Mouse (Mus musculus): ENCODE measurements around the gene Rbp1. TPM values are rescaled to one million over a fixed set of nuclear protein-coding genes. Genes with fewer than 3 reads are reported as not detected.

Rbp1 gene
- polyA plus RNA-seq, 1 experiment = 14.6 TPM

- no peak overlapping the region for H3K9ac ChIP-seq (ENCODE audit: low read depth, poor library complexity, severe bottlenecking)
- no peak for TF ChIP-seq EP300 (IDR thresholded peaks at IDR 0.05; ENCODE audit: insufficient read depth, low read depth, low read length)
- no peak overlapping the region for H3K4me3 ChIP-seq (ENCODE audit: low read depth, low read length)
- H3K4me1 ChIP-seq (ENCODE audit: control insufficient read depth, insufficient read depth, low read length) = no peaks in the 10 kb centered on the region
- no peaks in the 10 kb centered on the region for H3K36me3 ChIP-seq (ENCODE audit: control insufficient read depth, insufficient read depth, low read length, poor library complexity, severe bottlenecking)
- no peak overlapping the region for H3K27ac ChIP-seq (ENCODE audit: insufficient read depth, low read length)
- no peaks in the 10 kb centered on the region for H3K27me3 ChIP-seq (ENCODE audit: control insufficient read depth, insufficient read depth, low read length, poor library complexity, severe bottlenecking)
- no peaks in the 10 kb centered on the region for H3K9me3 ChIP-seq (replicated peaks; ENCODE audit: control insufficient read depth, insufficient read depth, low read length, poor library complexity, severe bottlenecking)
These were observed 57.5 kb downstream of the Rbp1 start for GRCm38 (mm10) chr9:98480172-98480749.

DNA sequence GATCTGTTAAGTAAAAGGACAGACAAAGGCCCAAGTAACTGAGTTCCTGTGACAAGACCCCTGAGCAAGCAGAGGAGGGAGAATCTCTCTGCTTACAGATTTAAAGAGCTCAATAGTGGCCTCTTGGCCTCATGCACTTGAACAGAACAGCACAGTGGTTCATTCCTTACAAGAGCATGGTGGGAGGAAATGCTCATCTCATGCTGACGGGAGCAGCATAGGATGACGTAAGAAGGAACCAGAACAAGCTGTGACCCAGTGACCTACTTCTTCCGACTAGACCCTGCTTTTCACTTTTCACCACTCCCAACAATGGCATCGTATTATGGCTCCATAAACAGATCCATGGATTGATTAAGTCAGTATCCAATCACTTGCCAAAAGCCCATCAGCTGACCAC lies 59.5 kb downstream of the Rbp1 start:
- no peak overlapping the region for H3K9ac ChIP-seq (ENCODE audit: low read depth, poor library complexity, severe bottlenecking)
- TF ChIP-seq EP300 (IDR thresholded peaks at IDR 0.05; ENCODE audit: insufficient read depth, low read depth, low read length) = no peak
- TF ChIP-seq POLR2A (IDR thresholded peaks at IDR 0.05; ENCODE audit: insufficient read depth, low read length) = no peak
- TF ChIP-seq CTCF (IDR thresholded peaks at IDR 0.05; ENCODE audit: low read depth, low read length) = no peak

DNA sequence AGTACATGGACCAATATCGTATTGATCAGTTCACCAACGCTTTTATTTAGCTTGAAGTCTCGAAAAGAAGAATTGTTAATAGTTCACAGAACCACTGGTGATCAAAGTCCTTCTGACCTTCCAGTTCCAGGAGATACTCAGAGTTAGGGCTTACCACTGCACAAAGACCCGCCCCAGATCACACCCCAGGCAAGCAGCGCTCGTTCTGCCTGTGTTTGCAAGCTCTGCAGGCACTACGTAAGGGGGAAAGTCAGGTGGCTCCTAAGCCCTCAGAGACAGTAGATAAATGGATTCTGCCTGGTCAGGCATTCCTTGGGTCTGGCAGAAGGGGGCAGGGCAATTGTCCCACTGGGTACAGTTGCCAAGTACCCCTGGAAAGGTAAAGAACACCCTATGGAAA lies 62.3 kb downstream of the Rbp1 start:
- Histone ChIP-seq H3K36me3 (ENCODE audit: control insufficient read depth, insufficient read depth, low read length, poor library complexity, severe bottlenecking) (no peaks in the 10 kb centered on the region), H3K27me3 (ENCODE audit: control insufficient read depth, insufficient read depth, low read length, poor library complexity, severe bottlenecking) (no peaks in the 10 kb centered on the region), H3K9me3 (replicated peaks; ENCODE audit: control insufficient read depth, insufficient read depth, low read length, poor library complexity, severe bottlenecking) (no peaks in the 10 kb centered on the region), H3K9ac (ENCODE audit: low read depth, poor library complexity, severe bottlenecking) (no peak overlapping the region), H3K4me1 (ENCODE audit: control insufficient read depth, insufficient read depth, low read length) (no peaks in the 10 kb centered on the region), H3K27ac (ENCODE audit: insufficient read depth, low read length) (no peak overlapping the region), H3K4me3 (ENCODE audit: low read depth, low read length) (no peak overlapping the region)
- no peak for TF ChIP-seq POLR2A (IDR thresholded peaks at IDR 0.05; ENCODE audit: insufficient read depth, low read length)
- TF ChIP-seq CTCF (IDR thresholded peaks at IDR 0.05; ENCODE audit: low read depth, low read length) = no peak
- TF ChIP-seq EP300 (IDR thresholded peaks at IDR 0.05; ENCODE audit: insufficient read depth, low read depth, low read length) = no peak

More for the DNA sequence above, 59.5 kb downstream of the Rbp1 start:
- H3K27ac ChIP-seq (ENCODE audit: insufficient read depth, low read length) = no peak overlapping the region
- no peak overlapping the region for H3K4me3 ChIP-seq (ENCODE audit: low read depth, low read length)
- no peaks in the 10 kb centered on the region for H3K36me3 ChIP-seq (ENCODE audit: control insufficient read depth, insufficient read depth, low read length, poor library complexity, severe bottlenecking)
- H3K27me3 ChIP-seq (ENCODE audit: control insufficient read depth, insufficient read depth, low read length, poor library complexity, severe bottlenecking) = no peaks in the 10 kb centered on the region
- H3K9me3 ChIP-seq (replicated peaks; ENCODE audit: control insufficient read depth, insufficient read depth, low read length, poor library complexity, severe bottlenecking) = no peaks in the 10 kb centered on the region
- H3K4me1 ChIP-seq (ENCODE audit: control insufficient read depth, insufficient read depth, low read length) = no peaks in the 10 kb centered on the region

DNA sequence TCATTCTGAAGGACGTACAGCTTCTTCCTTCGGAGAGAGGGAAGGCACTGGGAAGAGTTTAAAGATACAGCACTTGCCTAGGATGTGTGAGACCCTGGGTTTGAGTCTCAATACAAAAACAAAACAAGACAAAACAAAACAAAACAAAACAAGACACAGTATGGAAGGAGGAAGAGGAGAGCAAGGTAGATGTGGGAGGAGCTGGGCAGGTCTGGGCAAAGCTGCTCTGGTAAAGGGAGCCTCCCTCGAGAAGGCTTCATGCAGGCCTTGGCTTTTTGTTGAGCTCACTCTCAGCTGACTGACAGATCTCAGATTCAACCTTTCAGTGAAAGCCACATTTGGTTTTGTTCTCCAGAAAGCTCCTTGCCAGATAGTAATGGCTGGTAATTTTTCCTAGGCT lies 63.1 kb downstream of the Rbp1 start, which contains the start of gene Rbp2:
TSS of gene Rbp2 (plus strand) at position 301 of the 400 bp plus-strand sequence.
- H3K36me3 ChIP-seq (ENCODE audit: control insufficient read depth, insufficient read depth, low read length, poor library complexity, severe bottlenecking) = no peaks in the 10 kb centered on the region
- no peaks in the 10 kb centered on the region for H3K4me1 ChIP-seq (ENCODE audit: control insufficient read depth, insufficient read depth, low read length)
- no peak within 1 kb of the TSS for H3K4me3 ChIP-seq (ENCODE audit: low read depth, low read length)
- H3K27ac ChIP-seq (ENCODE audit: insufficient read depth, low read length) = no peak within 1 kb of the TSS
- no peak within 1 kb of the TSS for H3K9ac ChIP-seq (ENCODE audit: low read depth, poor library complexity, severe bottlenecking)
- H3K27me3 ChIP-seq (ENCODE audit: control insufficient read depth, insufficient read depth, low read length, poor library complexity, severe bottlenecking) = no peaks in the 10 kb centered on the region
- H3K9me3 ChIP-seq (replicated peaks; ENCODE audit: control insufficient read depth, insufficient read depth, low read length, poor library complexity, severe bottlenecking) = no peaks in the 10 kb centered on the region
- no peak for TF ChIP-seq EP300 (IDR thresholded peaks at IDR 0.05; ENCODE audit: insufficient read depth, low read depth, low read length)
- no peak for TF ChIP-seq CTCF (IDR thresholded peaks at IDR 0.05; ENCODE audit: low read depth, low read length)
- TF ChIP-seq POLR2A (IDR thresholded peaks at IDR 0.05; ENCODE audit: insufficient read depth, low read length) = no peak

DNA sequence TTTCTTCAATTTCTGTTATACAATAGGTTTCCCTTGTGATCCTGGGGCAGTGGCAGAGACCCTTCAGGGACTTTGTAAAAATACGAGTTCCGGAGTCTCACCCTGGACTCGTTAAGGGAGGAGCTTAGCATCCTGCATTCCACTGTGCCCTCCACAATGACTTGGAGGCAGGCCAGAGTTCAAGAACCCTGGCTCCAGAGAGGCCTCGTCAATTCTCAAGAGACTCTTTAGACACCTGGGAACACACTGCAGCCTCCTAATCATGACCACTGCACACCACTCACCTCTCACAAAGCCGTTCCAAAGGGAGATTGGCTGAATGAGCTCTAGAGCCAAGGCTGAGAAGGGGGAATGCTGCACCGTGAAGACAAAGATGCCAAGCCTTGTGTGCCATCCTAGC lies 64.5 kb downstream of the Rbp1 start:
- H3K27ac ChIP-seq (ENCODE audit: insufficient read depth, low read length) = no peak overlapping the region
- no peaks in the 10 kb centered on the region for H3K4me1 ChIP-seq (ENCODE audit: control insufficient read depth, insufficient read depth, low read length)
- no peaks in the 10 kb centered on the region for H3K27me3 ChIP-seq (ENCODE audit: control insufficient read depth, insufficient read depth, low read length, poor library complexity, severe bottlenecking)
- no peak overlapping the region for H3K4me3 ChIP-seq (ENCODE audit: low read depth, low read length)
- no peaks in the 10 kb centered on the region for H3K9me3 ChIP-seq (replicated peaks; ENCODE audit: control insufficient read depth, insufficient read depth, low read length, poor library complexity, severe bottlenecking)
- no peaks in the 10 kb centered on the region for H3K36me3 ChIP-seq (ENCODE audit: control insufficient read depth, insufficient read depth, low read length, poor library complexity, severe bottlenecking)
- TF ChIP-seq CTCF (IDR thresholded peaks at IDR 0.05; ENCODE audit: low read depth, low read length) (no peak), POLR2A (IDR thresholded peaks at IDR 0.05; ENCODE audit: insufficient read depth, low read length) (no peak), EP300 (IDR thresholded peaks at IDR 0.05; ENCODE audit: insufficient read depth, low read depth, low read length) (no peak)
- no peak overlapping the region for H3K9ac ChIP-seq (ENCODE audit: low read depth, poor library complexity, severe bottlenecking)

DNA sequence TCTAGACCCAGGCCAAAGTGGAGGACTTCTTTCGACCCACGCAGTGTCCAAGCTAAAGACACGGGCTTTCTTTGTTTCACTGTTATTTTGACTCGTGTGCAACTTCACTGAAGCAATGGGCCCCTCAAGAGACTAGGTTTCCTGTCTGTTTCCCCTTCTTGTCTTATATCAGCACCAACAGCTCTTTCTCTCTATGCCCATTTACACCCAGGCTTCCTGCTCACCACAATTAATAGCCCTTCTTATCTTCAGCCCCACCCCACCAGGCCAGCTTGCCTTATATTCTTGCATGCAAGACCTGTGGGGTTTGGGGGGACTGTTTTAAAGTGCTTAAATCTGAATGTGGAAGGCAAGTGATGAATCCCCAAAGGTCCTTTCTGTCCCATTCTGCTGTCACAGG lies 66.8 kb downstream of the Rbp1 start:
- Histone ChIP-seq H3K27me3 (ENCODE audit: control insufficient read depth, insufficient read depth, low read length, poor library complexity, severe bottlenecking) (no peaks in the 10 kb centered on the region), H3K4me1 (ENCODE audit: control insufficient read depth, insufficient read depth, low read length) (no peaks in the 10 kb centered on the region), H3K9me3 (replicated peaks; ENCODE audit: control insufficient read depth, insufficient read depth, low read length, poor library complexity, severe bottlenecking) (no peaks in the 10 kb centered on the region), H3K27ac (ENCODE audit: insufficient read depth, low read length) (no peak overlapping the region), H3K36me3 (ENCODE audit: control insufficient read depth, insufficient read depth, low read length, poor library complexity, severe bottlenecking) (no peaks in the 10 kb centered on the region), H3K4me3 (ENCODE audit: low read depth, low read length) (no peak overlapping the region), H3K9ac (ENCODE audit: low read depth, poor library complexity, severe bottlenecking) (no peak overlapping the region)
- TF ChIP-seq CTCF (IDR thresholded peaks at IDR 0.05; ENCODE audit: low read depth, low read length) = no peak
- no peak for TF ChIP-seq EP300 (IDR thresholded peaks at IDR 0.05; ENCODE audit: insufficient read depth, low read depth, low read length)
- TF ChIP-seq POLR2A (IDR thresholded peaks at IDR 0.05; ENCODE audit: insufficient read depth, low read length) = no peak

All from ES-Bruce4 (cell line).